Mouse (Mus musculus): ENCODE data around the gene Ell2.

Gene Ell2

DNA sequence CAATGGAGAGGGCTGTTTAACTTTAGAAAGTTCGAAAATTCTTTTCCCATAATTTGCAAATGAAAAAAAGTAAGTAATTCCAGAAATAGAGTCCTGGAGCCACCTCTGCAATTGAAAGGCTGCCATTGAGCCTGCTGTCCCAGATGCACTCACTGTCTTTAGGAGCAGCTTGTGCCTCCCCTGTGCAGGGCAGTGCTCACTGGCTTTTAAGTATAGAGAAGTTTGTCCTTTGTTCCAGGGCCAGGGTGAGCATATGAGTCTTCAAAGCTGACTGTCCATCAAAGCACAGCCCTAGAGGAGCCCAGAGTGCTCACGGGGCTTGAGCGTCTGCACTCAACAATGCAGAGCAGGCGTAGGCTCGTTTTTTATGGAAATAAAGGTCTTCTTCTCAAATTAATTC, 59.7 kb downstream of the Ell2 start:
- no peak for DNase-seq (ENCODE audit: low spot score in 2 of 2)

DNA sequence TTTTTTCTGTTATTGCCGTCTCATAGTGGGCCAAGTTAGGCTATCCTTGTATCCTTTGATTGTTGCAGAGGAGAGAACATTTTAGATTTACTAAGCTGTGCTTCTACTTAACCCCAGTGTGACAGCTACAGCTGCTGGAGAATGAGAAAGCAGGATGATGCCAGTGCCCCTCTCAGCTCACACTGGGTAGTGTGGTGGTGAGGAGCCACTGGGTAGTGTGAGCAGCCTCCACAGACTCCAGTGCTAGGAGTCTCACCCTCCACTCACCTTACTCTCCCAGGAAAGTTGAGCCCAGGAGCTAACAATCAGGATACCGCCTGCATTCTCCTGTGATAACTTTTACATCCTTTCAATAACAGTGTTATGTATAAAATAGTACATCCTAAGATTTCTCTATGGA, 60.4 kb downstream of the Ell2 start:
- no peak for DNase-seq (ENCODE audit: low spot score in 2 of 2)

DNA sequence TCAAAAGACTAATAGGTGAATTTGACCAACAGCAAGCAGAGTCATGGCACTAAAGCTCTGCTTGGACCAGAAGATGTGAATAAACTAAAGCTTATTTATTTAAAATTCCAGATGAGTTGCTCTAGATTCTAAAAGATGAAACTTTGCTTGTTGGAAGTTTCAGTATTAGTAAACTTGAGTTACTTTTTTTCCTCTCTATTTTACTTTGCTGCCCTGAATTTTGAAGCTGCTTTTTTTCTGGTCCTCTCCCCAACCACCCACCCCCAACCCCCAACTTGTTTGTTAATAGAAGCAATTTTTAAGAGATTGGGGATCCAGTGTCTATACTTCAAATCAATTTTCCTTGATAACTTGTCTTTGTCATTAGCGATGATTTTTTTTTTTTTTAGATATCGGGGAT, 64.2 kb downstream of the Ell2 start:
- DNase-seq (ENCODE audit: low spot score in 2 of 2): no peak

DNA sequence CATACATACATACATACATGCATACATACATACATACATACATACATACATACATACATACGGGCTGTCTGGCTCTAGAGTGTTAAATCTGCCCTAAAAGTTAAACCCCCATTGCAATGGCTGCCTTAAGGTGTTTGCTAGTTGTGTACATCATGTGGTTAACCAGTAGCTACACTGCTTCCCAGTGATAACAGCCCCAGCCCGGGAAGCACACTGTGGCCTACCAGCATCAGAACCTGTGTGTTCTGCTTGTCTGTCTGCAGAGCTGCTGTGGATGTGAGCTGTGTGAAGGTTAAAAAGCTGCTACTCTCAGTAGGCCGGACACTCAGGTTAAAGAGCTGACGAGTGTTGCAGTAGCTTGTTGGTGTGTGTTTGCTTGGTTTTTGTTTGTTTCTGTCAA, 64.8 kb downstream of the Ell2 start:
- no peak for DNase-seq (ENCODE audit: low spot score in 2 of 2)

DNA sequence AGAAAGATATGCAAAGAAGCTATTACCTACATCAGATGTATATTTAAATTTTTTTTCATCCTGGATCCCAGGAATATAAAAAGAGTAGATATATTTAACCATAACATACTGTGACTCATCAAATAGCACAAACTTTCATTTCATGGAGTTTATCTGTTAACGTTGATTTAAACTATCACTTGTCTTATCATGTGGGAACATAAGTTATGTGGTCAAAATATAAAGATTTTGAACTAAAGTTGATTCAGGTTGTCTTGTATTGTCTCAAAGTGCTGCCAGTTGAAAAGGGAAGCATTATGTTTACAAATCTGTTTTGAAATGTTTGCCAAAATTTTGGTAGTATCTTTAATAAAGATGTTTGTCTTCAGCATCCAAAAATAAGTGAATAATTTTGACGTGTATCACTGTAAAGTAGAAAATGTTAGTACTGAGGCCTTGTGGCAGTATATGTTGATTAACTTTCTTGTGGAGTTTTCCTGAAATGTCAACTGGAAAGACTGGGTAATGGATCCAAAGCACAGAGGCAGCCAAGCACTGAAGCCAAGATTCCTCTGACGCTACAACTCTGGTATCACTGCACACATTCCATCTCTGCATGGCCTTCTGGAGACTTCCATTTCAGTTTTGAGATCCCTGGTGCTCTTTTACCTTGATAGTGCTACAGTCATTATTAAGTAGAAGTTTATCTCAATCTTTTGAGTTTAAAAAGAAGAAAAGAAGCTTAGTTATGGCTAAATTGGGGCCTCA, 65.6 kb downstream of the Ell2 start:
- DNase-seq (ENCODE audit: low spot score in 2 of 2): no peak

DNA sequence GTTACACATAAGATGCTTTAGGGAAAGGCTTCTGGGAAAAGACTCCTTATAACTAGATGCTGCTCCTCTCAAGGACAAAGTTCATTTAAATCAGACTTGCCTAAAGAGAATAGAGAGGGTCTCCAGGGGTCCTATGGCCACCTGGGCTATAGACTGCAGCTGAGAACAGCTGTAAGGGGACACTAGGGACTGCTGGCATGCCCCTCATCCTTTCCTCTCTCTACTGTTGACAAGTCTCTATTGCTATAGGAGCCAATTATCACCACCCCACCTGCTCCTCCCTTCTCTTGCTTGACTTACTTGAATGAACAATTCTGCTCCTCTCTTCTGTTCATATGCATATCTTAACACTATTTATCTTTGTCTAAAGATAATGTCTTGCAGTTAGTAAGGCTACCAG, 69.4 kb downstream of the Ell2 start:
- no peak for DNase-seq (ENCODE audit: low spot score in 2 of 2)

DNA sequence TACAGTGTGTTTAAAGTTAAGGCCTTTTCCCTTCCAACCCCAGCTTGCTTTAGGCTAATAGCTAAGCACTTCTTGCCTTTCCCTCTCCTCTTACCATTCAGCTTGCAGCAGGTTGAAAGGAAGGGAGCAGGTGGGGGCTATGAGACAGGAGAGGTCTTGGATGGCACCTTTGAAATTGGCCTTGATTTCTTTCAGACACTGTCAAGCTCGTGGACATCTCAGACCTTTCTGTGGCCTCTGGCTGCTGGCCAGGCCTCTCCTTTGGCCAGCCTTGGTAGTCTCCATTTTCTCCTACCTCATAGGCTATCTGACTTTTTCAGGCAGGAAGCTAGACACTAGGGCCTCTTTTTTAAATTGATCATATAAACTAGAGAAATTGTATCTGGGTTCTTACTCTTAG, 70.1 kb downstream of the Ell2 start:
- no peak for DNase-seq (ENCODE audit: low spot score in 2 of 2)

DNA sequence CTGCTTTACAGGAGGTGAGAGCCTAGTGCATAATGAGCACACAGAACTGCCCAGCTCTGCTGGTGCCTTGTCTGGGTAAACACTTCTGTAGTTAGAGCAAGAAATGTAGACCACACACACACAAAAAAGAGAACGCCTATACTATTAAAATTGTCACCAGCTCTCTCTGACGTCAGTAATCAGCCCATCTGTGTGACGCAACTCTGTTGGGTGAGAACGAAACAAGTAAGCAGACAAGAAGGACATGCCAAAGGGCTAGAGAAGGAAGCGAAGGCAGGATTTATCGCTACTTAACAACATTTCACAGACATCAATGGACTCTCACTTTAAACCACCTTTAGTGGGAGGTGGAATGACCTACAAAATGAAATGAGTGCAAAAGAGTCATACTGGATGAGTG, 71.6 kb downstream of the Ell2 start:
- no peak for DNase-seq (ENCODE audit: low spot score in 2 of 2)

DNA sequence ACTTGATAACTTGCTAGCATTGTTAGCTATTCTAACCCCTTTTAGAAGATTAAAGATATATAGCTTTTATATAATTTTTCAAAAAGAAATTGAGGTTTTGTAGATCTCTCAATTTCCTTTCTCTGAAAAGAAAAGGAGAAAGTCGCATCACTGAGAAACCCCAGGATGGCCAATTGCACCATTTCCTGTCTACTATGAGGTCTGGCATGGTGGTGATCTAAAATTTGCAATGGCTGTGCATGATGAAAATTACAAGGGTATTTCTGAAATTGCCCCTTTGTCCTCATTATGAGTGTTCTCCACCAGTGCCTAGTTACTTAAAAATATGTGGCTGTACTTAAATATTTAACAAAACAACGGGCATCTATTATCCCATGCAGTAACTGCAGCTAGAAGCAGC, 72.6 kb downstream of the Ell2 start:
- peak in 1 of 2 experiments; percentile 7 for DNase-seq (ENCODE audit: low spot score in 2 of 2)

DNA sequence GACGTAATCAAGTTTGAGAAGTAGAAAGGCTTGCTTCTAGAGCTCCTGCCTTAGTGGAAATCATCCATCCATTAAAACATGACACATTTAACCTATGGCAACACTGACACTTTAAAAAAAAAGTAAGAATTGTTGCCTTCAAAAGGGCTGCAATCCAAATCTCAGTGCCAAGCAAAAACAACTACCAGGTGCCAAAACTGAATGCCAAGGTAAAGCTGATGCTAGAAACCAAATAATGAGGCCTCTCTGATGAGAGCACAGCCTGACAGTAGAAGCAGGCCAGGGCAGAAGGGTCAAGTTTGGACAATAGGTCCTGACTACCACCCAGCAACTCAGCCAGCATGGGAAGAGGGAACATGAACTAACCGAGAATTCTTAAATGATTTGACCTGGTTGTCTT, 73.5 kb downstream of the Ell2 start:
- DNase-seq (ENCODE audit: low spot score in 2 of 2): peak in 1 of 2 experiments; percentile 17

DNA sequence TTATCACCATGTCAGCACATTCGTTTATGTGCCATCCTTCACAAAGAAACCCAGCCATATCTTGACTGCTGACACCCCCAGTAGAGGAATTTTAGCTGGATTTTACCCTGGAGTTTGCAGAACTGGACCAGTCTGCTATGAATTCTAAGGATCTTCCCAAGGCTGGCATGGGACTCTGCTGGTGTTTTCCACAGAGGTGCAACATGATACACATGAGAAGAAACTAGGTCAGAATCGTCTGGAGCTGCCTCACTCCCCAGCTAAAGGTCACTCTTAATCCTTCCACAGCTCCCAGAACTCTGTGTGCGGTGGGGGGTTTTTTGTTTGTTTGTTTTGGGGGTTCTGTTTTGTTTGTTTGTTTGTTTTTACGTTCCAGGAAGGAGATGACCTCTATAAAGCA, 79.2 kb downstream of the Ell2 start:
- no peak for DNase-seq (ENCODE audit: low spot score in 2 of 2)

DNA sequence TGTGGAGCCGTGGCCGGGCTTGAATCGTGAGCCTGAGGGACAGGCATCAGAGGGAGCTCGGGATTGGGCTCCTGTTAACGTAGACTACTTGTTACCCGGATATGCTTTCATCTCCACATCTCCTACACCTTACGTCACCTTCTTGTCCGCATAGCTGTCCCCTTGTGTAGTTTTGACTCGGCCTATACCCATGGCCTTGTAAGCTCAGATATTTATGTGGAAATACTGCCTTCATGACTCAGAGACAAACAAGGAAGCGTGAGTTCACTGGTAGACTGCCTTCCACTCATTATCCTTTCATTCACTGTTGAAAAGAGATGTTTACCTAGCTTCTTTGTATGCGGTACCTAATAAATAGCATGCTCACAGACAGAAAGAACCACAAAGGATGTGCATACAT, 79.7 kb downstream of the Ell2 start:
- DNase-seq (ENCODE audit: low spot score in 2 of 2): no peak

DNA sequence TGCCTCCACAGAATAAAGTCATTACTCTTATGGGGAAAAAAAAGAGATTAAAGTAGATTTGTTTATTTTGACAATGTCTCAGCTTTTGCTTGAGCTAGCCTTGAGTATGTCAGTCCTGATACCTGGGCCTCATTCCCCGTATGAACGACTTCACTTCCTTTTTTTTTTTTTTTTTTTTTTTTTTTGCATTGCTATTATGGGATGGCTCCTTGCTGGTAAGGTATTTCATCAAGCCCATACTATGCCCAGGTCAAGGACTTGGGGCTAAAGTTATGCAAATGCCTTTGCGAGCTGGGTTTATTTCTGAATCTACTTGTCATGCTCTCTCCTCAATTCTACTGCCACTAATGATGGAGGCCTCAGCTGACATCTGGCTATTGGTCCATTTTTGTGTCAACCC, 80.8 kb downstream of the Ell2 start:
- DNase-seq (ENCODE audit: low spot score in 2 of 2): no peak

DNA sequence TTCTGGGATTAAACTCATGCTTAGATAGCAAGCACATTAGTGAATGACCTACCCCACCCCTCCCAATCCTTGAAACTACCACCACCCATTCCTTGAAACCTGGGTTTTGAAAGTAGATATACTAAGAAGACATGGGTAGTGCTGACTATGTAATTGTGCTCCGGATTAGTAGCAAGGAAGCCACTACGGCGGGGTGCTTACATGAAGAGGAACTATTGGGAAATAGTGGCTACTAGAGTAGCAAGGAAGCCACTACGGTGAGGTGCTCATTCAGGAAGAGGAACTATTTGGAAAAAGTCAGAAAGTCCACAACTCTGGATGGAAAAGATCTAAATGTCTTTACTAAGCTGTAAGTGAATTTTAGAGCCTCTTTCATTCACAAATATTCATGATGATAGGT, 81.6 kb downstream of the Ell2 start:
- DNase-seq (ENCODE audit: low spot score in 2 of 2): peak in 1 of 2 experiments; percentile 47

DNA sequence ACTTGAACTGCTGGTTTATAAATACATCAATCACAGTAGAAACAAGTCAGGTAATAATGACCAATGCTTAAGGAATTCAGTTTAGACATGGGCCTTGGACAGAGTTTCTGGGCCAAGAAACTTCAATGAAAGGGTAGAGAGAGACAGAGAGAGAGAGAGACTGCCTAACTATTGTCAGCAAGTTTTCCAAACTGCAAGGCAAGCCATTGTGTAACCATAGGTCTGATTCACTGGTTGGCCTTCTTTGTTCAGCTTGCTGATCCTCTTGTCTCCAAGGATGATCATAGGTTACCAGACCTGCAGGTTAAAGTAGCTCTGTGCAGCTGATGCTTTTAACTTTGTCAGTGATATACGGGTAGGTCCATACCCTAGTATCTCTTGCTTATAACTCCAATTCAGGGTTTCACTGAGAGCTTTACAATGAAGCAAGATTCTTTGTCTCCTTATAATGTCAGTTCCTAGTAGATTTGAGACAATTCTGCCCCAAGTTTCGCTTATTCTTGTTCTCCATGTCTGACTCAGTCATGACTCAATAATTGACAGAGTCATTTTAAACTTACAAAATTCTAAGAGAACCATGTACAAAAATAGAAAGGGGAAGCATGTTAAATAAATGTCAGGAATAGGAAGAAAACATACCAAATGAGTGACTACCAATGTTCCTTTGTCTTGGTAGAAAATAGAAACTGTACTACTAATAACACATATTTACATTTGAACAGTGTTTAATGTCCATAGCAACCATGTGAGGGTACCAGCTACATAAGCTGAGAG, 82.7 kb downstream of the Ell2 start:
- DNase-seq (ENCODE audit: low spot score in 2 of 2): peak in 1 of 2 experiments; percentile 40

DNA sequence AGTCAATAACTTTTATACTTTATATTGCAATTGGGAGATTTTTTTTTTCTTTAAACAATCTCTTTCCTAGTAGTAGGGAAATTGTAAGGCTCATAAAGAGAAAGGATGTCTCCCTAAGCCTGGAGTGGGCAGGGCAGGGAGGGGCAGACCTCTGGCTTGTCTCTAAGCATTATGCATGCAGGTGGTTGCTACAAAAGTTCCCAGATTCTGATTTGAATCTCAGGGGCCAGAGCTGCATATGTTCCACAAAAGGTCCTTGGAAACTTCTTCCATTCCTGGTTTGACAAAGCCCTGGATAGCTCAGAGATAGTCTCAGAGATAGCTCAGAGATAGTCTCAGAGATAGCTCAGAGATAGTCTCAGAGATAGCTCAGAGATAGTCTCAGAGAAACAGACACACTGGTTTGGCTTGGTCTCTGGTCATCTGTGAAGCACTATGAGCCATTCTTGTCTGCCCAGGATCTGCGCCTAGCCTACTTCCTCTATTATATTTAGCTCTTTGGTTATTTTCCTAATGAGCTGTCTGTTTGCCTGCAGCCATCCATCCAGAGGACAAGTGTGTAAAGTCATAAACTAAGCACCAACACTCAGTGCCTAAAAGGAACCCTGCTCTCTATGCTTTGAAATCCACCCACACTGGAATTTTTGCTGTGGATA, 84.1 kb downstream of the Ell2 start:
- DNase-seq (ENCODE audit: low spot score in 2 of 2): no peak

DNA sequence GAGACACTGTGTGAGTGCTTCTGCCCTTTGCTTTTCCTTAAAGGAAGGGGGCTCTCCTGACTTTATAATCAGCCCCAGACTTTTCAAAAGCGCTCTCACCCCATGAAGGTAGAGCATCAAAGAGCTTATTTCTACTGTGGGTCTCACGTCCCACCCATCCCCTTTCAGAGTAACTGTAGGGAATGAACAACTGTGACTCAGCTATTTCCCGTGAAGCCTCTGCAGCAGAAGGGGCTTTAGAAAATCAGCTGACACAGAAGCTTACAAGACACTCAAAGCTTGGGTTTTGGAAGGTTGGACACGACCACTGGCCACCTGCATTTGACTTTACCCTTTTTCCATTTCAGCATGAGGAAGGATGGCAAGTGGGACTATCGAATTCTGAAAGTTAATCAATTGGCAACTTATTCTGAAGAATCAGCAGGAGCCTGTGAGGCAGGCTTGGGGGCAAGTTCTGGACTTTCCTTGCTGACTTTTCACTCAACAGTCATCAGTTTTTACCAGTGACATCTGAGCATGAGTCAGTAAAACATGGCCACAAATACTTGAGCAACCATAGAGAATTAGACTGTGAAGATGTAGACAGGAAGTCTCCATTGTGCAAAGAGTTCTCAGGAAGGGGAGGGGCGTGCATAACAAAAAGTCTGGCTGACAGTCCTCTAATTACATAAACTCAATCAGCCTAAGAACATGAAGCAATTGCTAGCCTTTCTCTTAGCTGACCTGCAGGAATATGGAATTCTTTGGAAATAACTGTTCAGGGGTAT, 87.5 kb downstream of the Ell2 start:
- no peak for DNase-seq (ENCODE audit: low spot score in 2 of 2)

DNA sequence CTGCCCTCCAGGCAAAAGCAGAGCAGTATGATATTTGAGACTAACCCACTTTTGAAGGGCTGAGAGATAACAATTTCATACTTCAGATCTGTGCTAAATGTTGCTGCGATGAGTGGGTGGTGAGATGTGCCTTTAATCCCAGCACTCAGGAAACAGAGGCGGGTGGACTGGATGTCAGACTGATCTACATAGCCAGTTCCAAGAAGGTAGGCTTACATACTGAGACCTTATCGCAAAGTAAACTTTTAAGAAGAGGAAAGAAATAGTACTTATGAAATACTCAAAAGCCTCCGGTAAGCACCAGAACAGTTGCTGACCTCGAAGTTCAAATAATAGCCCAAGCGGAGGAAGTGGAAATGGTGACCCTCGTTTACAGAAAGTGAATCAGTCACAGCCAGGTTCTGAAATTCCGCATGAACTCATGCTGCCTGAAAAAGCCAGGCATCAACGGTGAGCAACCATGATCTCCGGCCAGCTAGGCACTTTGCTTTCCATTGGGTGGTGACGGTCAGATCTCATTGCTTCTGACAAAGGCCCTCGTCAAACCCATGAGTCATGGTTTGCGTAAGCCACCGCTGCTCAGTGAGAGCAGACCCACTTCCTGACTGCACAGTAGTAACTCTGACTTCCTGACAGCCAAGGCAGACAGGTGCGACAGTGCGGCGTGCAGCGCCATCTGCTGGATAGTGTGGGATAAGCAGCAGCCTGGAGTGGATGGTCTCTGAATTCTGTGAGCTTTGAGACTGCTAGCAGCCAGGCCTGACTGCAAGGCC, 91.0 kb downstream of the Ell2 start:
- peak; percentile 90 to 97 for DNase-seq (ENCODE audit: low spot score in 2 of 2)

DNA sequence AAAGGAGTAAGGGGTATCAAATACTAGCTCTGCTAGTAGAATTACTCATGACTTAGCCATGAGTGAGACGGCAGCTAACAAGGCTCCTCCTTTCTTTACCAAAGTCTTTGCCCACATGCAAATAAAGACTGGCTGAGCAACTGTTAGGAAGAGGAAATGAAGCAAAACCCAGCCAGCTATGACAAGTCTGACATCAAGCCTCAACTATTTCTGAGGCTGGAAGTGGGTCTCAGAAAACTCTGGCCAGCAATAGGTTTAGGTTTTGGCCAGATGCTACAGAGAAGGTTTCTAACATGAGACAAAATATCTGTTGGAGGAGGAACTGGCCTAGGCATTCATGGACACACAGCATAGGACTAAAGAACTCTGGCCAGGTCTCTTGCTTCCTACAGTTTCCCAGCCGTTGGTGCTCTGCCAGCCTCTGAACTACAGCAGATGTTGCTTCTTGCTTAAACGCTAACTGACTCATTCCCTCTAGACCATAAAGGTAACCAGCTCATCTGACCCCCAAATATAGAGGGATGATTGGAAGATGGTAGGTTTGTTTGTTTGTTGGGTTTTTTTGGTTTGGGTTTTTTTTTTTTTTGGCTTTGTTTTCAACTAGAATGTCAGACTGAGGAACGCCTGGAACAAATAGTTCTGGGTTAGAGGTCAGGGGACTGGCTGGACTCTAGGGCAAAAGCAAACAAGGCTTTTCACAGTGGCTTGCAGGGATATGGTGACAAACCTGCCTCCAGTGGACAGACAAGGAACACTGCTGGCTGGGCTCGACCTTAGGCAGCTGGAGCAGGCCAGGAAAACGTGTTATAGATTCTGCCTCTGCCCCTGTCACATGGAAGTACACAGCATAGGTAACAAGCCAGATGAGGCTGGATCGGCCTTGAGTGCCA, 92.1 kb downstream of the Ell2 start:
- DNase-seq (ENCODE audit: low spot score in 2 of 2): no peak

DNA sequence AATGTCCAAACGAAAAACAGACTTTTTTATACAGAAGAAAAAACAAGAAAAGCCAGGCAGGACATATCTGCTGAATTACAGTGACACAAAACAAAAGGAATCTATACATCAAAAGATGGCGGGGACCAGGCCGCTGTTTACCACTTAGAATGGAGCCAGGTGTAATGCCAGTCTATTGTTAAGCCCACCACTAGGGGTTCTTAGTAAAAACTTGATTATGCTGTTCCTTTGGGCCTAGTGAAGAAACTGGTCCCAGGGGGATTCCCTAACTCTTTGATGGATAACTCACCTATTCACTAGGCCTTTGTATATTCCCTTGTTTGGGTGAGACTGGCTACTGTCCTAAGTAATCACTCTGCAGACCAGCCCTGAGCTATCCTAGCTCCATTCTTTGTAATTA, 92.9 kb downstream of the Ell2 start:
- DNase-seq (ENCODE audit: low spot score in 2 of 2): no peak

All from spleen, postnatal 4 days (tissue).